Mouse (Mus musculus) forebrain, embryonic 10.5 days (tissue): Measurements from ENCODE around the gene Tsnax. TPM values are rescaled to one million over a fixed set of nuclear protein-coding genes. Genes with fewer than 3 reads are reported as not detected.

Experiments used
- DNase-seq: peaks from one replicate; pipeline ENCODE4 v3.0.0-alpha.2; 2017; ENCODE audit warnings: low spot score; ENCODE audit errors: extremely low spot score
- H3K27ac ChIP-seq: fragments of 300-500 bp; sonication (generic); 2 replicates; pipeline ENCODE4 v1.5.1; 2016; ENCODE audit warnings: mild to moderate bottlenecking
- H3K27me3 ChIP-seq: fragments of 300-500 bp; sonication (generic); 2 replicates; pipeline ENCODE4 v1.6.1; 2016; ENCODE audit warnings: mild to moderate bottlenecking; ENCODE audit not compliant: poor library complexity, severe bottlenecking
- H3K36me3 ChIP-seq: fragments of 300-500 bp; sonication (generic); replicated peaks from 2 replicates; pipeline ENCODE4 v1.6.1; 2016; ENCODE audit warnings: mild to moderate bottlenecking, moderate library complexity
- H3K4me1 ChIP-seq: fragments of 300-500 bp; sonication (generic); 2 replicates; pipeline ENCODE4 v1.6.1; 2016
- H3K4me3 ChIP-seq: fragments of 300-500 bp; sonication (generic); 2 replicates; pipeline ENCODE4 v1.5.1; 2016; ENCODE audit warnings: mild to moderate bottlenecking, moderate library complexity
- H3K9me3 ChIP-seq: fragments of 300-500 bp; sonication (generic); 2 replicates; pipeline ENCODE4 v1.6.1; 2016; ENCODE audit warnings: mild to moderate bottlenecking, moderate library complexity
- WGBS: fragments of 180-500 bp; shearing (Covaris S2); methylation state at CpG from one replicate; pipeline ENCODE4 v1.1.7; 2016; 5-methylcytosine and 5-hydroxymethylcytosine counted together
- polyA plus RNA-seq: library from polyadenylated mRNA; unstranded; fragments of >200 nt; fragmentation: Nextera tagmentation; extraction: Ambion mirVana; gene quantifications from 2 replicates; pipeline ENCODE4 v1.2.1, GENCODE M21; 2016

The Tsnax gene
- 125 and 133 TPM in 2 replicates for polyA plus RNA-seq

- H3K4me1 ChIP-seq: peaks cover 15% of the 10 kb centered on the region
- DNase-seq: peak; percentile 90
- no peaks in the 10 kb centered on the region for H3K27me3 ChIP-seq
- H3K4me3 ChIP-seq: peak within 1 kb of the TSS; percentile 85
- peaks cover 8% of the 10 kb centered on the region; the same call in 1 of the 2 replicates for H3K9me3 ChIP-seq
- WGBS: 3% methylated on average over 80 of the region's 84 CpGs
- H3K36me3 ChIP-seq: peaks cover 39% of the 10 kb centered on the region
- H3K27ac ChIP-seq: peak within 1 kb of the TSS; percentile 89
Measured at GRCm38 (mm10) chr8:125012695-125013627, at the start of gene Tsnax. Gene Tsnax, plus strand, starts transcription at chr8:125012997.

GRCm38 (mm10) chr8:124963246-124963645 is 49.6 kb upstream of the Tsnax start:
- Histone ChIP-seq H3K4me1 (peaks cover 21% of the 10 kb centered on the region), H3K4me3 (no peak overlapping the region), H3K36me3 (no peaks in the 10 kb centered on the region), H3K27ac (no peak overlapping the region), H3K27me3 (no peaks in the 10 kb centered on the region), H3K9me3 (no peaks in the 10 kb centered on the region)
- 92% methylated on average over 5 of the region's 5 CpGs for WGBS
- DNase-seq: no peak

- DNase-seq: no peak
- H3K36me3 ChIP-seq: no peaks in the 10 kb centered on the region
- H3K4me3 ChIP-seq: no peak overlapping the region
- H3K4me1 ChIP-seq: peaks cover 14% of the 10 kb centered on the region
- WGBS: 91% methylated on average over 8 of the region's 8 CpGs
- no peak overlapping the region for H3K27ac ChIP-seq
- no peaks in the 10 kb centered on the region for H3K27me3 ChIP-seq
- H3K9me3 ChIP-seq: no peaks in the 10 kb centered on the region
Measured at GRCm38 (mm10) chr8:124964966-124965365, 47.8 kb upstream of the Tsnax start.

DNA sequence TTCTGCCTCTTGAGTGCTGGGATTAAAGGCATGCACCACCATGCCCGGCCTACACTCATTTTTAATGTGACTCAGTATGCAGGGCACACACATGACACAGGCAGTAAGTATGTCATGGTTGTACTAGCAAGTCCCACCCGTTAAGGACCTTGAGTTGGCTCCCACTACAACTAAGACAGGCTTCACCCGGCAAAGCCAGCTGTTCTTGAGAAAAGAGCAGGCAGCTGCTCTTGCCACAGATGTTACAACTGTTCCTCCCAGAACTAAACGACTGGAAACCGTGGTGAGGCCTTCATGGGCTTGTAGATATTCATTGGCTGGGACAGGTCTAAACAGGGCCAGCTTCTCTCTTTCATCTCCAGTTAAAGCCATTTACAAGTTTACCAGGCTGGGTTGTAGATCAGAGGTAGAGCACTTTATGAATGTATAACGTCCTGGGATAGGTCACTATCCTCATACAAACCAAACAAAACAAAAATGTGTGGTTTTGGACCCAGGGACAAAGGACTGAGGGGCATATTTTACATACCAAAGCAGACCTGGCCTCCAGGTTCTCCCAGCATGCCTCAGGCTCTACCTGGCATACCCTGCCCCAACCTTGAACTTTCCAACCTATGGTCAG is 42.4 kb upstream of the Tsnax start:
- Histone ChIP-seq H3K4me1 (peaks cover 3% of the 10 kb centered on the region), H3K4me3 (no peak overlapping the region), H3K36me3 (no peaks in the 10 kb centered on the region), H3K27me3 (no peaks in the 10 kb centered on the region), H3K27ac (no peak overlapping the region), H3K9me3 (peaks cover 4% of the 10 kb centered on the region; the same call in 1 of the 2 replicates)
- DNase-seq: no peak
- WGBS: 83% methylated on average over 6 of the region's 6 CpGs

DNA sequence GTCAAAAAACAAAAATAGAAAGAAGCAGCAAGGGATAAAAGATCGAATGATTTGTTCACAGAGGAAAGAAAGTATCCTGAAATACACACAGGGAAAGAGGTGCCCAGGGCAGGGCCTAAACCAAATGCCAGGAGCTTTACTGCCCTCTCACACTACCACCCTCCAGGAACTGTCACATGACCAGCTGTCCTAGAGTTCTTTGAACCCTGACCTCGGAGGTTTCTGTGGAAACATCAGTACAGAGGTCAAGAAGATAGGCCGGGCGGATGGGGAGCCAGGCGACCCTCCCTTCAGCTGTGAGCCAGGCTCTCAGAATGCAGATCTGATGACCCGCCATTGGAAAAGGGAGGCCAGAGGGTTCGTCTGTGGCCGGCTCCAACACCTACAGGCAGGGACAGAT is 39.6 kb upstream of the Tsnax start:
- 85% methylated on average over 8 of the region's 8 CpGs for WGBS
- Histone ChIP-seq H3K9me3 (peaks cover 4% of the 10 kb centered on the region; the same call in 1 of the 2 replicates), H3K27me3 (no peaks in the 10 kb centered on the region), H3K4me1 (peaks cover 3% of the 10 kb centered on the region), H3K36me3 (no peaks in the 10 kb centered on the region), H3K4me3 (no peak overlapping the region), H3K27ac (no peak overlapping the region)
- no peak for DNase-seq

- Histone ChIP-seq H3K27me3 (no peaks in the 10 kb centered on the region), H3K27ac (no peak overlapping the region), H3K36me3 (no peaks in the 10 kb centered on the region), H3K4me3 (no peak overlapping the region), H3K4me1 (peaks cover 3% of the 10 kb centered on the region), H3K9me3 (peaks cover 4% of the 10 kb centered on the region; the same call in 1 of the 2 replicates)
- DNase-seq: no peak
- 84% methylated on average over 4 of the region's 4 CpGs for WGBS
Measured at GRCm38 (mm10) chr8:124974254-124974653, 38.5 kb upstream of the Tsnax start.

- DNase-seq: no peak
- Histone ChIP-seq H3K36me3 (no peaks in the 10 kb centered on the region), H3K9me3 (peaks cover 11% of the 10 kb centered on the region; the same call in 1 of the 2 replicates), H3K27ac (no peak overlapping the region), H3K27me3 (no peaks in the 10 kb centered on the region), H3K4me3 (no peak overlapping the region), H3K4me1 (no peaks in the 10 kb centered on the region)
- WGBS: 91% methylated on average over 6 of the region's 6 CpGs
Measured at GRCm38 (mm10) chr8:124976211-124976610, 36.6 kb upstream of the Tsnax start.

DNA sequence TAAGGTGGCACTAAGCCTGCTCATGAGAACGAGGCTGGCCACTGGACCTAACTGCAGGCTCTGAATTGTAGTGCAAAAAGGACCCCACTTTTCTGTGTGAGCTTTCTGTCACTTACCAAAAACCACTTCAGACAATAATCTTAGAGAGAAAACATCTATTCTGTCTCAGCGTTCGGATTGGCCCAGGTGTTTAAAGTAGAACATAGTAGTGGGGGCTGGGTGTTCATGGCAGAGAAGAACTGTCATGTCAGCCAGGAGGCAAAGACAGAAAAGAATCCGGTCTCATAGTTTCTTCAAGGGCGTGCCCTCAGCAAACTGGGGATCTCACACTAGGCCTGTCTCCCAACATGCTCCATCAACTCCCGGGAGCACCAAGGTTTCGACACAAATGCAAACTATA is 34.8 kb upstream of the Tsnax start:
- no peaks in the 10 kb centered on the region for H3K36me3 ChIP-seq
- WGBS: 87% methylated on average over 7 of the region's 7 CpGs
- peaks cover 8% of the 10 kb centered on the region; the same call in 1 of the 2 replicates for H3K9me3 ChIP-seq
- H3K4me3 ChIP-seq: no peak overlapping the region
- no peak for DNase-seq
- H3K4me1 ChIP-seq: no peaks in the 10 kb centered on the region
- no peak overlapping the region for H3K27ac ChIP-seq
- no peaks in the 10 kb centered on the region for H3K27me3 ChIP-seq

DNA sequence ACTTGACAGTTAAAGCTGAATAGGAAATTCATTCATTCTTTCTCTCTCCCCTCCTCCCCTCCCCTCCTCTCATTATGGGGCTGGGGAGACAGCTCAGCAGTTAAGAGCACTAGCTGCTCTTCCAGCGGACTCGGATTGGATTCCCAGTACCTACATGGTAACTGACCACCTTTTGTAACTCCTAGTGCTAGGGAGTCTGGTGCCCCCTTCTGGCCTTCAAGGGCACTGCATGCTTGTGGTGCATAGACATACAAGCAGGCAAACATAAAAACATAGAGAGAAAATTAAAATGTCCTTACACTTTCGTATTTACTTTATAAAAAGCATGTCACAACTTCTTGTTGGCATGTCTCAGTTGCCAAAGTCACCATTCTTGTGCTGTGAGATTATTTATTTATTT is 32.8 kb upstream of the Tsnax start:
- Histone ChIP-seq H3K36me3 (no peaks in the 10 kb centered on the region), H3K4me1 (no peaks in the 10 kb centered on the region), H3K27ac (no peak overlapping the region), H3K27me3 (no peaks in the 10 kb centered on the region; the same call in 1 of the 2 replicates), H3K9me3 (peaks cover 8% of the 10 kb centered on the region; the same call in 1 of the 2 replicates), H3K4me3 (no peak overlapping the region)
- 90% methylated on average over 3 of the region's 3 CpGs for WGBS
- no peak for DNase-seq

DNA sequence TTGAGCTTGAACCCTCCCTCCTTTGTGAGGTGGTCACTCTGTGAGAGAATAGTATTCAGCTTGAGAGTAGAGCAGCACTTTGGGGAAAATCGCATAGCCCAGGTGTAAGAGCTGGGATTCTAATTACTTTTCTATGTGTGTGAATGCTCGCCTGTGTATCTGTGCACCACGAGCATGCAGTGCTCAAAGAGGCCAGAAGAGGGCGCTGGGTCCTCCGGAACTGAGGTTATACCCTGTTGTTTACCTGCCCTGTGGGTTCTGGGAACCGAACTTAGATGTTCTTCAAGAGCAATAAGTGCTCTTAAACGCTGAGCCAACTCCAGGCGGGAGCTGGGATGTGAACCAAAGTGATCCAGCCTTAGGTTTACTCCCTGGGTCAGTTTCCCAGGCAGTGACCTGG is 32.0 kb upstream of the Tsnax start:
- no peaks in the 10 kb centered on the region; the same call in 1 of the 2 replicates for H3K27me3 ChIP-seq
- no peak for DNase-seq
- no peak overlapping the region for H3K4me3 ChIP-seq
- no peaks in the 10 kb centered on the region for H3K36me3 ChIP-seq
- peaks cover 8% of the 10 kb centered on the region; the same call in 1 of the 2 replicates for H3K9me3 ChIP-seq
- no peak overlapping the region for H3K27ac ChIP-seq
- no peaks in the 10 kb centered on the region for H3K4me1 ChIP-seq
- WGBS: 83% methylated on average over 8 of the region's 8 CpGs

GRCm38 (mm10) chr8:124990923-124991667 is 21.7 kb upstream of the Tsnax start:
- Histone ChIP-seq H3K27me3 (peaks cover 18% of the 10 kb centered on the region), H3K9me3 (no peaks in the 10 kb centered on the region), H3K36me3 (no peaks in the 10 kb centered on the region), H3K27ac (no peak overlapping the region), H3K4me3 (peak overlapping the region; percentile 13; the same call in 1 of the 2 replicates), H3K4me1 (peaks cover 11% of the 10 kb centered on the region)
- no peak for DNase-seq
- 22% methylated on average over 17 of the region's 17 CpGs for WGBS

GRCm38 (mm10) chr8:124991668-124991926 is 21.2 kb upstream of the Tsnax start:
- 0 out of 2 replicates have a peak overlapping the region, but pooled peaks have one; percentile 13 for H3K4me3 ChIP-seq
- peaks cover 18% of the 10 kb centered on the region for H3K27me3 ChIP-seq
- H3K36me3 ChIP-seq: no peaks in the 10 kb centered on the region
- H3K27ac ChIP-seq: no peak overlapping the region
- DNase-seq: no peak
- WGBS: 25% methylated on average over 6 of the region's 6 CpGs
- H3K9me3 ChIP-seq: no peaks in the 10 kb centered on the region
- peaks cover 9% of the 10 kb centered on the region for H3K4me1 ChIP-seq
